Mouse (Mus musculus): ENCODE measurements around the gene Apobec2. TPM values are rescaled to one million over a fixed set of nuclear protein-coding genes. Genes with fewer than 3 reads are reported as not detected.

Gene Apobec2
- polyA plus RNA-seq, 1 experiment from 2014 or later = 31.0 TPM

- 54% methylated on average over 7 of the region's 7 CpGs for WGBS
- Histone ChIP-seq H3K27me3 (ENCODE audit: control insufficient read depth, insufficient read depth, low read length) (no peaks in the 10 kb centered on the region), H3K4me3 (replicated peaks; ENCODE audit: low read length) (0 out of 2 replicates have a peak overlapping the region, but pooled peaks have one; percentile 6), H3K4me2 (ENCODE audit: low read depth, low read length) (peak overlapping the region; percentile 33), H3K9me3 (replicated peaks; ENCODE audit: control insufficient read depth, low read length) (no peaks in the 10 kb centered on the region), H3K9ac (ENCODE audit: low read length) (peak overlapping the region; percentile 46; the same call in 1 of the 2 replicates), H3K36me3 (ENCODE audit: control insufficient read depth, insufficient read depth, low read length) (0 out of 2 replicates have a peak, but pooled peaks cover 6% of the 10 kb centered on the region), H3K4me1 (ENCODE audit: control insufficient read depth, insufficient read depth, low read length) (0 out of 2 replicates have a peak, but pooled peaks cover 8% of the 10 kb centered on the region), H3K27ac (ENCODE audit: low read length) (peak overlapping the region; percentile 78)
- peak; percentile 80; the same call in 1 of the 2 replicates for ATAC-seq (ENCODE audit: insufficient read depth, low FRiP score)
Observed at GRCm38 (mm10) chr17:48418174-48418573, 14.6 kb downstream of the Apobec2 start.

DNA sequence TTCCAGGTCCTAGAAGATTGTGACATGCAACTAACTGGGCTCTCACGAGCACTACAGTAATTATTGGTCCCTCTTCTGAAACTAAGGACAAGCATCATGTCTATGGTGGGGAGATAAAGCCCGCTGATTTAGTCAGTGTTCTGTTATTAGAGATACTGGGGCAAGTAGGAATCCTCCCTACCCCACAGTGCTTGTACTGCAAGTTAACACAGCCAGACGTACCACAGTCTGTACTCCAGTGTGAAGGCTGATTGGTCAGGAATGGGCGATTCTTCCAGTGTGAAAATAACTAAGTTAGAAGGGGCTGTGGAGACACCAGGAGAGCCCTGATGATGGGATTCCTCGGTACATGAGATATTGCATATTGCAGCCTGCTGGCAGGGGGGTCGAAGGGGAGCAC is 15.2 kb downstream of the Apobec2 start:
- Histone ChIP-seq H3K4me1 (ENCODE audit: control insufficient read depth, insufficient read depth, low read length) (0 out of 2 replicates have a peak, but pooled peaks cover 8% of the 10 kb centered on the region), H3K9ac (ENCODE audit: low read length) (no peak overlapping the region), H3K36me3 (ENCODE audit: control insufficient read depth, insufficient read depth, low read length) (0 out of 2 replicates have a peak, but pooled peaks cover 6% of the 10 kb centered on the region), H3K9me3 (replicated peaks; ENCODE audit: control insufficient read depth, low read length) (no peaks in the 10 kb centered on the region), H3K4me3 (replicated peaks; ENCODE audit: low read length) (no peak overlapping the region), H3K27me3 (ENCODE audit: control insufficient read depth, insufficient read depth, low read length) (no peaks in the 10 kb centered on the region), H3K4me2 (ENCODE audit: low read depth, low read length) (no peak overlapping the region), H3K27ac (ENCODE audit: low read length) (peak overlapping the region; percentile 78; the same call in 1 of the 2 replicates)
- 80% methylated on average over 6 of the region's 6 CpGs for WGBS
- ATAC-seq (ENCODE audit: insufficient read depth, low FRiP score) = no peak

DNA sequence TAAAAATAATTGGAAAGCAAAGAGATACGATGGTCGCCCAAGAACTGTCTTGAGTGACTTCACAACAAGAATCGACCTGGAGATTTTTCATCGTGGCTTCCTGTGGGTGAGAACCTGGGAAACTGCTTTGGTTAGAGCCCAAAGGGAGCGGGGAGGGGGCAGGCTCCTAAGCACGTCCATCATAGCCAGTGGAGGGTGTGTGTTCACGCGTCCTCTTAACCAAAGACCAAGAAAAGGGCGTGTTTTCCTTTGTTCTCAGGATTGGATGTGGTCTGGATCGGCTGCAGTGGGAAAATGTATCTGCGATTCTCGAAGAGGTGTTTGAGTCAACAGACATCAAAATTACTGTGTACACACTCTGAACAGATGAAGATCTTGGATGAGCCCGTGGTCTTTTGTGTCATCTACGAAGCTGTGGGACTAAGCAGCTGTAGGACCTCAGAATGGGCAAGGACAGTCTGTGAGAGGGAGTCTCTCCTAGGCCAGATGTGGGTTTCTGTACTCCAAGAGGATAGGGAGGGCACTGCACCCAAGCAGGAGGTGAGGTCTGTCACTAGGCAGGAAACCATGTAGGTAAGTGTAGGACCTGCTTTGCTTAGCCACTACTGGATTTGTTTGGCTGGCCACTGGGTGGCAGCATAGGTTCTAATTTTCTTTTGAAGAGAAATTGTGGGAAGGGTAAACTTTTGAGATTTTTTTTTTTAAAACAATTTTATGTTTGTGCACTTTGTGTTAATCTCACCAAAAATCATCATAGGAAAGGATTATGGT is 16.1 kb downstream of the Apobec2 start:
- H3K27ac ChIP-seq (ENCODE audit: low read length) = no peak overlapping the region
- H3K36me3 ChIP-seq (ENCODE audit: control insufficient read depth, insufficient read depth, low read length) = 0 out of 2 replicates have a peak, but pooled peaks cover 6% of the 10 kb centered on the region
- peaks cover 14% of the 10 kb centered on the region for H3K4me1 ChIP-seq (ENCODE audit: control insufficient read depth, insufficient read depth, low read length)
- no peaks in the 10 kb centered on the region for H3K9me3 ChIP-seq (replicated peaks; ENCODE audit: control insufficient read depth, low read length)
- H3K9ac ChIP-seq (ENCODE audit: low read length) = no peak overlapping the region
- H3K4me2 ChIP-seq (ENCODE audit: low read depth, low read length) = no peak overlapping the region
- WGBS = 74% methylated on average over 14 of the region's 14 CpGs
- ATAC-seq (ENCODE audit: insufficient read depth, low FRiP score) = peak; percentile 70; the same call in 1 of the 2 replicates
- no peaks in the 10 kb centered on the region for H3K27me3 ChIP-seq (ENCODE audit: control insufficient read depth, insufficient read depth, low read length)
- H3K4me3 ChIP-seq (replicated peaks; ENCODE audit: low read length) = no peak overlapping the region

DNA sequence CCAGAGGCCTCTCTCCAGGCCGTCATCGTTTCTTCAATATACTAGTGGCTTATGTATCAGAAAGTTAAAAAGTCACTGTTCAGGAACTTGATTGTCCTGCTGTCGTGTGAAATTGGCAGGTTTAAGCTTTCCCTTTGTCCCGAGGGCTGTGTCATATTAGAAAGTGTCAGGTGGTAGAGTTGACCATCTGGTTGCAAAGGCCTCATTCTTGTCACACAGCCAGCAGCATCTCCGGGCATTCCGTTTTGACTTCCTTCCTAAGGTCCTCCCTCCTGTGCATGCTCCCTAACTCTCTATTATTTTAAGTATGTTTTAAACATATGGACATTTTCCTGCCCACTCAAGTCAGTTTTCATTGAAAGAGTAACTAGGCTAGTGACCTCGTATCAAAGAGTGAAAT is 16.7 kb downstream of the Apobec2 start:
- no peak overlapping the region for H3K27ac ChIP-seq (ENCODE audit: low read length)
- ATAC-seq (ENCODE audit: insufficient read depth, low FRiP score) = no peak
- no peak overlapping the region for H3K9ac ChIP-seq (ENCODE audit: low read length)
- no peak overlapping the region for H3K4me2 ChIP-seq (ENCODE audit: low read depth, low read length)
- H3K4me1 ChIP-seq (ENCODE audit: control insufficient read depth, insufficient read depth, low read length) = peaks cover 20% of the 10 kb centered on the region
- no peaks in the 10 kb centered on the region for H3K27me3 ChIP-seq (ENCODE audit: control insufficient read depth, insufficient read depth, low read length)
- H3K4me3 ChIP-seq (replicated peaks; ENCODE audit: low read length) = no peak overlapping the region
- 0 out of 2 replicates have a peak, but pooled peaks cover 6% of the 10 kb centered on the region for H3K36me3 ChIP-seq (ENCODE audit: control insufficient read depth, insufficient read depth, low read length)
- 72% methylated on average over 7 of the region's 7 CpGs for WGBS
- H3K9me3 ChIP-seq (replicated peaks; ENCODE audit: control insufficient read depth, low read length) = no peaks in the 10 kb centered on the region

- 0 out of 2 replicates have a peak, but pooled peaks cover 6% of the 10 kb centered on the region for H3K36me3 ChIP-seq (ENCODE audit: control insufficient read depth, insufficient read depth, low read length)
- peak overlapping the region; percentile 98 for H3K27ac ChIP-seq (ENCODE audit: low read length)
- peak overlapping the region; percentile 70 for H3K4me2 ChIP-seq (ENCODE audit: low read depth, low read length)
- H3K9me3 ChIP-seq (replicated peaks; ENCODE audit: control insufficient read depth, low read length) = no peaks in the 10 kb centered on the region
- H3K27me3 ChIP-seq (ENCODE audit: control insufficient read depth, insufficient read depth, low read length) = no peaks in the 10 kb centered on the region
- ATAC-seq (ENCODE audit: insufficient read depth, low FRiP score) = no peak
- H3K4me3 ChIP-seq (replicated peaks; ENCODE audit: low read length) = peak overlapping the region; percentile 94
- H3K9ac ChIP-seq (ENCODE audit: low read length) = peak overlapping the region; percentile 78
- H3K4me1 ChIP-seq (ENCODE audit: control insufficient read depth, insufficient read depth, low read length) = peaks cover 31% of the 10 kb centered on the region
- WGBS = 28% methylated on average over 8 of the region's 8 CpGs
Observed at GRCm38 (mm10) chr17:48411241-48411640, 21.5 kb downstream of the Apobec2 start.

- 0 out of 2 replicates have a peak, but pooled peaks have one; percentile 3 for ATAC-seq (ENCODE audit: insufficient read depth, low FRiP score)
- WGBS = under 1% methylated on average over 13 of the region's 13 CpGs
Observed at GRCm38 (mm10) chr17:48410299-48410785, 22.4 kb downstream of the Apobec2 start.

DNA sequence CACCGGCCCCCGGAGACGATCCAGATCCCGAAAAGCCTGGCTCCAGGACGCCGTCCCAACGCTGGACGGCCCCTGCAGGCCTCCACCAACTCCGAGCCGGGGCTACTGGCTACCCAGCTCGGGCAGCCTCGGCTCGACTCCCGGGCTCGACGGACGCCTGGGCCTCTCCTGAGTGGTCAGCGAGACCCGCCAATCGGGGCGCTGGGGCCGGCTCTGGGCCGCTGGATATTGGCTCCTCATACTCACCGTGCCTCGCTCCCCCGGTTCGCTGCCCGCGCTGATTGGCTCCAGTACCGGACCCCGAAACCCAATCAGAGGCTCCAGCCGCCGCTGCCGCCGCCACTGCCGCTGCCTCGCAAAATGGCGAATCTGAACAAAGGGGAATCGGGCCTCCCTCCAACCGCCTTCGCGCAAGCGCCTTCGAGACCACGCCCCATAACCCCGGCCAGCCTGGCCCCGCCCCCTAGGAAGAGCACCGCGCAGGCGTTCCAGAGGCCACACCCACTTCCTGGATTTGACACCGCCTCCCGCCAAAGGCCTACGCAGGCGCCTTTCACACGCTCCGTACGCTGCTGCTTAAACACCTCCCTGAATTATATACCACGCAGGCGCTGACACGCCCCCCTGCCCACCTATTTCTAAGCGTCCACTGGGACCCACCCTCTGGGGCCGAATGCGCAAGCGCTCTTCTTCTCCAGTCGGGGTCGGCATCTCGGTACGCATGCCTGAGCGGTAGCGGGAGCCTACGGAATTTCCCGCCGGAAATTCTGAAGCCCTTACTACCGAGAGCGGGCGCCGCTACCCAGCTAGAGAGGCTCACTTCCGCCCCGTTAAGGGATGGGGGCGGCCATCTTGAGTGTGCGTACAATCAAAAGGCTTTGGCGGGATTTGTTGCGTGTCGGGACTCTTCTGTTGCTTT is 23.1 kb downstream of the Apobec2 start, which contains the start of the genes Nfya and Oard1:
Nfya (minus strand) TSS at position 527 of the 919 bp plus-strand sequence.
Oard1 (plus strand) TSS at position 635 of the 919 bp plus-strand sequence.
- Histone ChIP-seq H3K4me2 (ENCODE audit: low read depth, low read length) (peak within 1 kb of the TSS; percentile 92), H3K9ac (ENCODE audit: low read length) (peak within 1 kb of the TSS; percentile 99), H3K9me3 (replicated peaks; ENCODE audit: control insufficient read depth, low read length) (no peaks in the 10 kb centered on the region), H3K27me3 (ENCODE audit: control insufficient read depth, insufficient read depth, low read length) (no peaks in the 10 kb centered on the region), H3K4me1 (ENCODE audit: control insufficient read depth, insufficient read depth, low read length) (peaks cover 31% of the 10 kb centered on the region), H3K27ac (ENCODE audit: low read length) (peak within 1 kb of the TSS; percentile 100), H3K4me3 (replicated peaks; ENCODE audit: low read length) (peak within 1 kb of the TSS; percentile 94), H3K36me3 (ENCODE audit: control insufficient read depth, insufficient read depth, low read length) (no peaks in the 10 kb centered on the region)
- under 1% methylated on average over 84 of the region's 84 CpGs for WGBS
- peak; percentile 97 for ATAC-seq (ENCODE audit: insufficient read depth, low FRiP score)

More at GRCm38 (mm10) chr17:48410299-48410785, 22.4 kb downstream of the Apobec2 start:
- H3K36me3 ChIP-seq (ENCODE audit: control insufficient read depth, insufficient read depth, low read length) = 0 out of 2 replicates have a peak, but pooled peaks cover 3% of the 10 kb centered on the region
- H3K9me3 ChIP-seq (replicated peaks; ENCODE audit: control insufficient read depth, low read length) = no peaks in the 10 kb centered on the region
- peak overlapping the region; percentile 98 for H3K27ac ChIP-seq (ENCODE audit: low read length)
- H3K27me3 ChIP-seq (ENCODE audit: control insufficient read depth, insufficient read depth, low read length) = no peaks in the 10 kb centered on the region
- peak overlapping the region; percentile 78 for H3K9ac ChIP-seq (ENCODE audit: low read length)
- H3K4me3 ChIP-seq (replicated peaks; ENCODE audit: low read length) = peak overlapping the region; percentile 94
- peak overlapping the region; percentile 70 for H3K4me2 ChIP-seq (ENCODE audit: low read depth, low read length)
- peaks cover 31% of the 10 kb centered on the region for H3K4me1 ChIP-seq (ENCODE audit: control insufficient read depth, insufficient read depth, low read length)

DNA sequence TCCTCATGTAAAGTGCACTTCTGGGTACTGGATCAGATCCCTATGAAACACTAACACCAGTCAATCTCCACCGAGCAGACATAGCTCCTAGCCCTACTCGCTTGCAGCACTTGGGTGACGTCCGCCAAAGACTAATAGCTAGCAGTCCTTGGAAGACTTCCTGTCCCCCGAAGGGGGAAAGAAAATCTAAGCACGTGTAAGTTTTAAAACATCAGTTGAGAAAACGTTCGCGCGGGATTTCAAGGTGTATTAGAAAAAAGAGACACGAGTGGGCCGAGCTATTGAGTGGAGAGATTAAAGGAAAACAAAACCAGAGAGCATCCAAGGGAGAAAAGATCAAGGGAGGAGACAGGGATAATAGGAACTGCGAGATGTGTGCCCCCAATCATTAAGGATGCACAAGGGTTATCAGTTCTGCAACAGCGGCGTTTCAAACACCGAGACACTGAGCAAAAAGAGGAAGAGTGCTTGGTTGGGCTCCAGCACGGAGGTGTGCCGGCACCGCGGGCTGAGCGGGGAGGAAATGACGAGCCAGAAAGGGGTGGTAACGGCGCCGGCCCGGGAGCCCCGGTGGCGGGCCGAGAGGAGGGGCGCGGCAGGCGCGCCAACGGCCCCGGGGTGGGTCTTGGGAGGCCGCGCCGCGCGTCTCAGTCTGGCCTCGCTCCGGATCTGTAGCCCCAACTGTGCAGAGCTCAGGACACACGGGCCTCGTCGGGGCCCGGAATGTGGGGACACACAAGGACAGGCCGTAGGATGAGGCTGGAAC is 24.0 kb downstream of the Apobec2 start:
- H3K4me2 ChIP-seq (ENCODE audit: low read depth, low read length) = peak overlapping the region; percentile 92
- H3K9me3 ChIP-seq (replicated peaks; ENCODE audit: control insufficient read depth, low read length) = no peaks in the 10 kb centered on the region
- H3K27ac ChIP-seq (ENCODE audit: low read length) = peak overlapping the region; percentile 100
- peaks cover 31% of the 10 kb centered on the region for H3K4me1 ChIP-seq (ENCODE audit: control insufficient read depth, insufficient read depth, low read length)
- peak; percentile 9 for ATAC-seq (ENCODE audit: insufficient read depth, low FRiP score)
- H3K9ac ChIP-seq (ENCODE audit: low read length) = peak overlapping the region; percentile 99
- peak overlapping the region; percentile 94 for H3K4me3 ChIP-seq (replicated peaks; ENCODE audit: low read length)
- under 1% methylated on average over 47 of the region's 47 CpGs for WGBS
- no peaks in the 10 kb centered on the region for H3K27me3 ChIP-seq (ENCODE audit: control insufficient read depth, insufficient read depth, low read length)
- H3K36me3 ChIP-seq (ENCODE audit: control insufficient read depth, insufficient read depth, low read length) = no peaks in the 10 kb centered on the region
